Mouse (Mus musculus) heart, embryonic 16.5 days (tissue): ENCODE data around the gene Herc4. TPM values are rescaled to one million over a fixed set of nuclear protein-coding genes. Genes with fewer than 3 reads are reported as not detected.
A peak's percentile ranks its signal among the peaks of the same experiment; 100 is the strongest.
"Not testable (repeated sequence)": the region's sequence is repeated elsewhere in the genome, so short reads cannot be mapped to it uniquely, and the experiment has no call there.

Source experiments
- ATAC-seq: fragments of 200-750 bp; cut with Nextera tagmentation; replicated peaks from 2 replicates; pipeline ENCODE4 v1.8.0; 2017; ENCODE audit warnings: moderate number of reproducible peaks; ENCODE audit not compliant: insufficient read depth, low FRiP score; ENCODE audit errors: extremely low read depth
- H3K27ac ChIP-seq: fragments of 300-500 bp; sonication (generic); 2 replicates; pipeline ENCODE4 v1.5.1; 2014; ENCODE audit warnings: mild to moderate bottlenecking, low read length, control low read depth, moderate library complexity
- H3K27me3 ChIP-seq: fragments of 300-500 bp; sonication (generic); 2 replicates; pipeline ENCODE4 v1.6.1; 2014; ENCODE audit warnings: low read length, mixed read lengths; ENCODE audit not compliant: control insufficient read depth, insufficient read depth
- H3K36me3 ChIP-seq: fragments of 300-500 bp; sonication (generic); 2 replicates; pipeline ENCODE4 v1.6.1; 2014; ENCODE audit not compliant: control insufficient read depth, insufficient read depth
- H3K4me1 ChIP-seq: fragments of 300-500 bp; sonication (generic); 2 replicates; pipeline ENCODE4 v1.6.1; 2014; ENCODE audit warnings: low read length, mixed read lengths; ENCODE audit not compliant: control insufficient read depth, insufficient read depth
- H3K4me2 ChIP-seq: fragments of 300-500 bp; sonication (generic); 2 replicates; pipeline ENCODE4 v1.6.1; 2014; ENCODE audit warnings: low read depth, mild to moderate bottlenecking, control low read depth, low read length
- H3K4me3 ChIP-seq: fragments of 300-500 bp; sonication (generic); 2 replicates; pipeline ENCODE4 v1.5.1; 2014; ENCODE audit warnings: mild to moderate bottlenecking, control low read depth, low read length
- H3K9ac ChIP-seq: fragments of 300-500 bp; sonication (generic); 2 replicates; pipeline ENCODE4 v1.6.1; 2014; ENCODE audit warnings: low read length, control low read depth
- H3K9me3 ChIP-seq: fragments of 300-500 bp; sonication (generic); replicated peaks from 2 replicates; pipeline ENCODE4 v1.6.1; 2016; ENCODE audit warnings: low read length; ENCODE audit not compliant: control insufficient read depth
- WGBS: fragments of 180-500 bp; shearing (Covaris S2); extraction: QIAGEN DNeasy Blood & Tissue Kit; methylation state at CpG from one replicate; pipeline ENCODE4 v1.1.7; 2014; 5-methylcytosine and 5-hydroxymethylcytosine counted together
- polyA plus RNA-seq: library from polyadenylated mRNA; unstranded; fragments of >200 nt; fragmentation: Nextera tagmentation; extraction: Ambion mirVana; gene quantifications from 2 replicates; pipeline ENCODE4 v1.2.1, GENCODE M21; 2015

Herc4 gene
- polyA plus RNA-seq, 1 experiment from 2014 or later, result 37.4 TPM

DNA sequence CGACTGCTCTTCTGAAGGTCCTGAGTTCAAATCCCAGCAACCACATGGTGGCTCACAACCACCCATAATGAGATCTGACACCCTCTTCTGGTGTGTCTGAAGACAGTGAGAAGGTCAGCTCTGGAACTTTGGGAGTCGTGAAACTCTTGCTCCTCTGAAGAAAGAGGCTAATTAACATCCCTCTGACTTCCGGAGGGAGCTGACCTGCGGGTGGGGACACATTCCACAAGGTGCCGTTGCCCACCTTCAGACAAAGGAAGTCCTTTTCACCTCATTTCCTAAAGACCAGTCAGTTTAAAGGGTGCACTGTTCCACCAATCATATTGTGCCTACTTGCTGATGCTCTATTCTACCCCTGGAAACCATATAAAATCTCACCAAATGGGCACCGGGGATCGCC is 107.5 kb downstream of the Herc4 start:
- H3K27ac ChIP-seq, H3K9me3 ChIP-seq, H3K4me3 ChIP-seq, ATAC-seq, H3K4me2 ChIP-seq, H3K9ac ChIP-seq, H3K27me3 ChIP-seq, H3K4me1 ChIP-seq, H3K36me3 ChIP-seq: not testable (repeated sequence)
- 76% methylated on average over 7 of the region's 7 CpGs for WGBS

DNA sequence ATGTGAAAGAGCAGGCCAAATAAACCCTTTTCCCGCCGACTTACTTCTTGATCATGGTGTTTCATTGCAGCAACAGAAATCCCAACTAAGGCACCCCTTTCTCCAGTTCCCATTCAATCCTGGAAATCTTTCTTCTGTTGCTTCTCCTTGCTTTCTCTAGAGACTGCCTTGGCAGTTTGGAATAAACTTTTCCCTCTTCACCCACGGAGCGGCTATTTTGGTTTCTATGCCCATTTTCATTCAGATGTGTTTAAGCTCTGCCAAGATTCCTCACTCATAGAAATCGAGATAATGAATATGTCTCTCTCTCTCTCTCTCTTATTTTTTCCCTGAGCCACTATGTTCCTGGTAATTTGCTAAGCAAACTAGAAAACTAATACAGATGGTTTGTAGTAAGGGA is 108.5 kb downstream of the Herc4 start:
- Histone ChIP-seq H3K4me2 (no peak overlapping the region), H3K4me3 (no peak overlapping the region), H3K27ac (no peak overlapping the region), H3K27me3 (no peaks in the 10 kb centered on the region), H3K4me1 (no peaks in the 10 kb centered on the region), H3K9ac (no peak overlapping the region), H3K9me3 (peaks cover 4% of the 10 kb centered on the region; the same call in 1 of the 2 replicates), H3K36me3 (no peaks in the 10 kb centered on the region)
- WGBS, result 72% methylated on average over 5 of the region's 5 CpGs
- no peak for ATAC-seq

DNA sequence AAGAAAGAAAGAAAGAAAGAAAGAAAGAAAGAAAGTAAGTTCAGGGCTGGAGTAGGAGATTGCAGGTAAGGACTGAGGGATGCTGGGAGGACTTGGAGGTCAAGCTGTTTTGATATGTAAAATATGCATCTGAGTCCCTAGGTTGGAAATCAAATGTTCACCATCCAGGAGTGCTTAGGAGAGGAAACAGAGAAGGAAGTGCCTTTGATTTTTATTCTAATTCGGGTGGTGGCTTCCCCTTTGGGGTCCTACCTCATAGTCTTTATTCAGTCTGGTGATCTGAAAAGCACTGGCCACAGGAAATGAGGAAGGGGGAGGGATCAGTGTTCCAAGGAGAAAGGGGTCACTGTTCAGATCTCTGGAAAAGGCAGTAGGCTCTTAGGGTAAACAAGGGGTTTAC is 116.9 kb downstream of the Herc4 start:
- Histone ChIP-seq H3K27me3 (no peaks in the 10 kb centered on the region), H3K4me3 (no peak overlapping the region), H3K27ac (no peak overlapping the region), H3K9ac (no peak overlapping the region), H3K36me3 (no peaks in the 10 kb centered on the region), H3K4me1 (no peaks in the 10 kb centered on the region), H3K4me2 (no peak overlapping the region), H3K9me3 (no peaks in the 10 kb centered on the region)
- ATAC-seq, result no peak
- 42% methylated on average over 1 of the region's 1 CpGs for WGBS

DNA sequence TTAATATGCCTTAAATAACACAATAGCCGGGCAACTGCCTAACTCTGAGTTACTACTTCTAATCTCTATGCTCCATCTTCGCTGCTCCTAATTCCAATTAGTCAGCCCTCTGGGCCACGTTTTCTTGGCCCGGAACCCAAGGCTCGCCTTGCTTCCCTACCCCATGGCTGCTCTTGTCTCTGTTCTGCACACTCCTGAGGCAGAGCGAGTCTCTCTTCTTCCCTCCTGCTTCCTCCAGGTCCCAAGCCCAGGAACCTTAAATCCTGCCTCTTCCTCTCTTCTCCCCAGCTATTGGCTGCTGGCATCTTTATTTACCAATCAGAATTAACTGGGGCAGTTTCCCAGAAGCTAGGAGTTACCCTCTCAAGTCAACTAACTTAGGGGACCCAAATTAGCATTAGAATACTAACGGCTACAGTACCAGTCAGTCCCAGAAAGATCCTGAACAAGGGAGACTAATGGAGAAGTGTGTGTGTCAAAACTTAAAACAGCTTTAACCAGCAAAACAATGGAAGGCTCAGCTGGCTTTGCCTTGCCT is 122.4 kb downstream of the Herc4 start:
- no peak overlapping the region for H3K27ac ChIP-seq
- H3K4me3 ChIP-seq, result no peak overlapping the region
- no peaks in the 10 kb centered on the region for H3K9me3 ChIP-seq
- peak overlapping the region; percentile 43 for H3K4me2 ChIP-seq
- 60% methylated on average over 7 of the region's 7 CpGs for WGBS
- no peak overlapping the region for H3K9ac ChIP-seq
- no peaks in the 10 kb centered on the region for H3K27me3 ChIP-seq
- H3K36me3 ChIP-seq, result no peaks in the 10 kb centered on the region
- no peak for ATAC-seq
- no peaks in the 10 kb centered on the region for H3K4me1 ChIP-seq

DNA sequence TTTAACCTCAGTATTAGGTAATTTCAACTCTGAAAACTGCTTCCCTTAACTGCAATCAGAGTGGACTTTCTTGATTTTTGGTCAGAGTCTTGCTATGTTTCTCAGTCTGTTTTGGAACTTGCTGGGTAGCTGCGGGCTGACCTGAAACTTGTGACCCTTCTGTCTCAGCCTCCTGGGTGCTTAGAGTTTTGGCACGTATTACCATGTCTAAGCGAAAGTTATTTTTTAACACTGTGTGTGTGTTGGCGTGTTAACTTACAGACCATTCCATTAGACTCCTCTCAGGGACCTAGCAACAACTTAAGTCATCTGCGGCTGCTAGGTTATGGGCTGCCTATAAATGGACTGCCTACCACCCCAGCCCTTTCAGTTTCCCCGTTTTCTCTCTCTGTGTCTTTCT is 123.8 kb downstream of the Herc4 start:
- Histone ChIP-seq H3K4me3 (no peak overlapping the region), H3K27me3 (no peaks in the 10 kb centered on the region), H3K9me3 (no peaks in the 10 kb centered on the region), H3K4me1 (no peaks in the 10 kb centered on the region), H3K9ac (no peak overlapping the region), H3K4me2 (no peak overlapping the region), H3K27ac (no peak overlapping the region), H3K36me3 (no peaks in the 10 kb centered on the region)
- WGBS, result 75% methylated on average over 6 of the region's 6 CpGs
- no peak for ATAC-seq

Other genes starting within 250 kb of the Herc4 start
- gene Hnrnph3, start 219.6 kb upstream of the Herc4 start, polyA plus RNA-seq, result 68.9 and 75.5 TPM in 2 replicates
- 0.77 and 0.89 TPM in 2 replicates for gene Pbld2, start 219.5 kb upstream of the Herc4 start, polyA plus RNA-seq
- 0.51 and 0.72 TPM in 2 replicates for gene Pbld1, start 183.6 kb upstream of the Herc4 start, polyA plus RNA-seq
- gene Atoh7, start 144.2 kb upstream of the Herc4 start, polyA plus RNA-seq, result not detected in 2 replicates
- 12.3 and 14.4 TPM in 2 replicates for gene Mypn, start 39.9 kb upstream of the Herc4 start, polyA plus RNA-seq
- gene Sirt1, start 137.9 kb downstream of the Herc4 start, polyA plus RNA-seq, result 2.6 and 2.7 TPM in 2 replicates
- gene Dnajc12, start 138.6 kb downstream of the Herc4 start, polyA plus RNA-seq, result 6.6 and 7.5 TPM in 2 replicates
- gene Gm7075, start 178.0 kb downstream of the Herc4 start, polyA plus RNA-seq, result not detected in 2 replicates
- gene Ctnna3, start 186.3 kb downstream of the Herc4 start, polyA plus RNA-seq, result 27.6 and 29.1 TPM in 2 replicates